Mouse (Mus musculus): ENCODE results near the gene Zfp592. TPM values are rescaled to one million over a fixed set of nuclear protein-coding genes. Genes with fewer than 3 reads are reported as not detected.

Gene Zfp592
- polyA plus RNA-seq (2012; rRNA removed) = 24.7 and 28.1 TPM in 2 replicates

DNA sequence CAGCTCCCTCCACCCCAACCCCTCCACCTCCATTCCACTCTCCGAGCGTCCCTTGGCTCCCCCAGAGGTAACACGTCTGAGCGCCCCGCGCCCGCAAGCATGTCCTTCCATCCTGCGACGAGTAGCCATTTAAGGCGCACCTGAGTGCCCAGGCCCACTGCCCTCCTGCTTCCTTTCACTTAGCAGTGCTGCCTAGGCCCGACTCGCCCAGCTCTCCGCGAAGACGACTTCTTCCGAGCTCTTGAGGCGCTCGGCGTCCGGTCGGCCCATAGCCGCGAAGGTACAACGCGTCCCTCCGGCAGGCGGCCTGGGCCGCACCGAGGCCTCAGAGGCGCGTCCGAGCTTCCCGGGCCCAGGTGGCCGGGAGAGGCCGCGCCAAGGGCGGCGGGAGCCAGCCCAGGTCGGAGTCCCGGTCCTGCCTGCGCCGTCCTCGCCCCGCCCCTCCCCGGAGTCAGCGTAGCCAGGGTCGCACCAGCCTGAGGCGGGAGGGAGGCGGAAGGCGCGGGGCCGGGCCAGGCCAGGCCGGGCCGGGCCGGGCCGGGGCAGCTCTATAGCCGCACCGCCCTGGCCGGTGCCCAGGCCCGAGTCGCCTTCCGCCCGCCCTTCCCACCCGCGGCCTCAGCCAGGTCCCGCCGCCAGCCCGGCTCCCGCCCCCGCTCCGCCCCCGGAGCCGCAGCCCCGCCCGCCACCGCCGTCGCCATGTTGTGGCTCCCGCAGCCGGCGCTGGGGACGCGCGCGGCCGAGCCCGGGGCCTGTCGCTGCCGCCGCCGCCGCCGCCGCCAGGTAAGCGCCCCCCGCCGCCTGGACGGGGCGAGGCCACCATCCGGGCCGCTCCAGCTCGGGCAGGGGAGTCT is at the start of gene Zfp592:
Zfp592 (plus strand) TSS at position 702 of the 854 bp plus-strand sequence.
- H3K27ac ChIP-seq (ENCODE audit: insufficient read depth, low read length) = peak within 1 kb of the TSS; percentile 97
- WGBS = under 1% methylated on average over 81 of the region's 102 CpGs
- peaks cover 9% of the 10 kb centered on the region for H3K4me1 ChIP-seq (ENCODE audit: control insufficient read depth, insufficient read depth, insufficient read length)
- H3K36me3 ChIP-seq (ENCODE audit: control insufficient read depth, insufficient read depth, low read length) = no peaks in the 10 kb centered on the region
- DNase-seq (ENCODE audit: low read depth in 1 of 2, low spot score in 2 of 2) = peak; percentile 22 to 79
- TF ChIP-seq POLR2A (IDR thresholded peaks at IDR 0.05; ENCODE audit: low read depth, low read length) (no peak), CTCF (IDR thresholded peaks at IDR 0.05; ENCODE audit: extremely low read depth, insufficient read depth, insufficient read length, insufficient replicate concordance) (no peak)
- peak within 1 kb of the TSS; percentile 73 for H3K4me3 ChIP-seq (ENCODE audit: extremely low read depth, insufficient read depth, insufficient read length)
- H3K27me3 ChIP-seq (ENCODE audit: control insufficient read depth, insufficient read depth, low read length) = no peaks in the 10 kb centered on the region

DNA sequence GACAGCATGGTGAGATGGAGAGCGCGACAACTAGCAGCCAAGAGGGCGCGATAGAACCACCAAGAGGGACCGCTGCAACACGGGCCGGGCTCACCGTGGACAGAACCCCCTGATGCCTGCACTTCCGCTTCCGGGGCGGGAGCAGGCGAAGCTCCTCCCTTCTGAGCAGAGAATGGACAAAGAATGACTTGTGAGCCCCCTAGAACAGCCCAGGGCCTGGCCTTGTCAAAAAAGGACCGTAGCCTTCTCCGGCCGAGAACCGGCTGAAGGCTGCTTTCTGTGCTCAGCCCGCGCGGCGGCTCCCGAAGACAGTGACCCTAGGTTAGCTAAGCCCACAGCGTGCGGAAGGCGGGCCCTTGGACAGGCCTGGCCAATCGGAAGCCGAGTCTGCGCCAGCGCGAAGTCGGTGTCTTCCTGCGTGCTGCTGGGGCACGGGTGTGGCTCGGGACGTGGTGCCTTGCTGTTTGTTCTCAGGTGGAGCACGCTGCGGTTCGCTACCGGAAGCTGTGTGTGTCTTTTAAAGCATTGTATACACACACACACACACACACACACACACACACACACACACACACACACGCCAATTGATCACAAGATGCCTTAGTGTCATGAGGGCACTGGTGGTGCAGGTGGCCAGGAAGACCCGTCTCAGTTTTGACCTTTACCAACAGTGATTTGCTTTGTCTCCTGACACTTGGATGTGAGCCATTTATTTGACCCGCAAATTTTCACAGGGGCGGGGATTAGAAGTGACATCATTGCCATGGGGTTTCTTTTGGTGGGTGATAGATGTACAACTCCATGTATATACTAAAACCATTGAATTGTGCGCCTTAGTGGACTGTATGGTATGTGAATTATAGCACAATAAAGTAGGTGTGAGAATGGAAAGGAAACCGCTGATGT is 45.8 kb upstream of the Zfp592 start, which contains the start of gene Sec11a:
Sec11a (minus strand) TSS at position 336 of the 906 bp plus-strand sequence.
- DNase-seq (ENCODE audit: low read depth in 1 of 2, low spot score in 2 of 2) = peak; percentile 88 to 93
- TF ChIP-seq POLR2A (IDR thresholded peaks at IDR 0.05; ENCODE audit: low read depth, low read length) = peak; percentile 74
- no peak for TF ChIP-seq CTCF (IDR thresholded peaks at IDR 0.05; ENCODE audit: extremely low read depth, insufficient read depth, insufficient read length, insufficient replicate concordance)
- WGBS = 2% methylated on average over 44 of the region's 44 CpGs
- no peaks in the 10 kb centered on the region for H3K36me3 ChIP-seq (ENCODE audit: control insufficient read depth, insufficient read depth, low read length)
- H3K4me3 ChIP-seq (ENCODE audit: extremely low read depth, insufficient read depth, insufficient read length) = peak within 1 kb of the TSS; percentile 91
- peak within 1 kb of the TSS; percentile 98 for H3K27ac ChIP-seq (ENCODE audit: insufficient read depth, low read length)
- H3K27me3 ChIP-seq (ENCODE audit: control insufficient read depth, insufficient read depth, low read length) = no peaks in the 10 kb centered on the region
- 0 out of 2 replicates have a peak, but pooled peaks cover 3% of the 10 kb centered on the region for H3K4me1 ChIP-seq (ENCODE audit: control insufficient read depth, insufficient read depth, insufficient read length)

DNA sequence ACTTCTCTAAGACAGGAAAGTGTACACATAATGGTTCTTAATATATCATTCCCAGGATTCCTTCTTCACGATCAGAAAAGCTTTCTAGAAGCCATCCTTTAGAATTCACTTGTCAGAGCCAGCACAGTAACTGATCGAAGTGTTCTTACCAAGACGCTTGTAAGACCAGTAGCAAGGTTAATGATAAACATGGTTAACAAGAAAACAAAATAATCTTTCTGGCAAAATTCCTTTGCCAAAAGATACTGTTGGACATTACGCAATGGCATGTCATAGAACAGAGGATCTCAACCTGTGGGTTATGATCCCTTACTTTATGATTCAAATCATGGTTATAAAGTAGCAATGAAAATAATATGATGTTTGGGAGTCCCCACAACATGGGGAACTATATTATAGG is 42.0 kb upstream of the Zfp592 start:
- Histone ChIP-seq H3K27ac (ENCODE audit: insufficient read depth, low read length) (no peak overlapping the region), H3K27me3 (ENCODE audit: control insufficient read depth, insufficient read depth, low read length) (no peaks in the 10 kb centered on the region), H3K4me1 (ENCODE audit: control insufficient read depth, insufficient read depth, insufficient read length) (no peaks in the 10 kb centered on the region), H3K4me3 (ENCODE audit: extremely low read depth, insufficient read depth, insufficient read length) (no peak overlapping the region), H3K36me3 (ENCODE audit: control insufficient read depth, insufficient read depth, low read length) (no peaks in the 10 kb centered on the region)
- TF ChIP-seq CTCF (IDR thresholded peaks at IDR 0.05; ENCODE audit: extremely low read depth, insufficient read depth, insufficient read length, insufficient replicate concordance) (no peak), POLR2A (IDR thresholded peaks at IDR 0.05; ENCODE audit: low read depth, low read length) (no peak)
- WGBS = 95% methylated on average over 4 of the region's 4 CpGs
- no peak for DNase-seq (ENCODE audit: low read depth in 1 of 2, low spot score in 2 of 2)

DNA sequence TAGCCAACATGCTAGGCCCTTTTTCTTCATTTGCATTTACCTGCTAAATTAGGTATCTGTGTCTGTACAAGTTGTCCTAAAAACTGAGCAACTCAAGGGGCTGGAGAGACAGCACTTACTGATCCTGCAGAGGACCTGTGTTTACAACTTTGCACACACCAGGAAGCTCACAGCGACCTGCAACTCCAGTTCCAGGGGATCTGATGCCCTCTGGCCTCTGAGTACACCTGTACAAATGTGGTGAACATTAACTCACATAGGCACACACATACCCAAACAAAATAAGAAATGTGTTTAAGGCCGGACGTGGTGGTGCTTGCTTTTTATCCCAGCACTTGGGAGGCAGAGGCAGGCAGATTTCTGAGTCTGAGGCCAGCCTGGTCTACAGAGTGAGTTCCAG is 41.3 kb upstream of the Zfp592 start:
- H3K27ac ChIP-seq (ENCODE audit: insufficient read depth, low read length) = no peak overlapping the region

DNA sequence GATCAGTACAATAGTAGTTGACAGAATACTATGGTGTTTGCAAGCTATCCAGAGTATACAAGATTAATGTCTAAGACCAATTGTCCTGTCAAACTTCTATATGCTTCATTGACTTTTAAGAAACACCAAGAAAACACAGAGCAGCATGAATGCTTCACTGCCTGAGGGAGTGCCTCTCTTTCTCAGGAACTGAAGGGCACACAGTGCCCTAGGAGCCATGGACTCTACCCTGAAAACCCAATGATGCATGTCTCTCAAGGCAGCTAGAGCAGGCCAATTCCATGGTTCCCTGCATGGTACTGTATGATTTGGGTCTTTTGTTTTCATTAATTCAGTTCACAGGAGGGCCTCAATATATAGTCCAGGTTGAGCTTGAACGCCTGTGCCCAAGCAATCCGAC is 39.2 kb upstream of the Zfp592 start:
- no peaks in the 10 kb centered on the region for H3K27me3 ChIP-seq (ENCODE audit: control insufficient read depth, insufficient read depth, low read length)
- H3K4me3 ChIP-seq (ENCODE audit: extremely low read depth, insufficient read depth, insufficient read length) = no peak overlapping the region
- no peak for DNase-seq (ENCODE audit: low read depth in 1 of 2, low spot score in 2 of 2)
- WGBS = 100% methylated on average over 2 of the region's 2 CpGs
- no peak overlapping the region for H3K27ac ChIP-seq (ENCODE audit: insufficient read depth, low read length)
- no peaks in the 10 kb centered on the region for H3K36me3 ChIP-seq (ENCODE audit: control insufficient read depth, insufficient read depth, low read length)
- TF ChIP-seq POLR2A (IDR thresholded peaks at IDR 0.05; ENCODE audit: low read depth, low read length) (no peak), CTCF (IDR thresholded peaks at IDR 0.05; ENCODE audit: extremely low read depth, insufficient read depth, insufficient read length, insufficient replicate concordance) (no peak)
- H3K4me1 ChIP-seq (ENCODE audit: control insufficient read depth, insufficient read depth, insufficient read length) = no peaks in the 10 kb centered on the region

More for the DNA sequence above, 41.3 kb upstream of the Zfp592 start:
- no peaks in the 10 kb centered on the region for H3K27me3 ChIP-seq (ENCODE audit: control insufficient read depth, insufficient read depth, low read length)
- WGBS = 85% methylated on average over 3 of the region's 3 CpGs
- no peak for DNase-seq (ENCODE audit: low read depth in 1 of 2, low spot score in 2 of 2)
- H3K4me3 ChIP-seq (ENCODE audit: extremely low read depth, insufficient read depth, insufficient read length) = no peak overlapping the region
- no peaks in the 10 kb centered on the region for H3K4me1 ChIP-seq (ENCODE audit: control insufficient read depth, insufficient read depth, insufficient read length)
- no peaks in the 10 kb centered on the region for H3K36me3 ChIP-seq (ENCODE audit: control insufficient read depth, insufficient read depth, low read length)
- TF ChIP-seq POLR2A (IDR thresholded peaks at IDR 0.05; ENCODE audit: low read depth, low read length) (no peak), CTCF (IDR thresholded peaks at IDR 0.05; ENCODE audit: extremely low read depth, insufficient read depth, insufficient read length, insufficient replicate concordance) (no peak)

DNA sequence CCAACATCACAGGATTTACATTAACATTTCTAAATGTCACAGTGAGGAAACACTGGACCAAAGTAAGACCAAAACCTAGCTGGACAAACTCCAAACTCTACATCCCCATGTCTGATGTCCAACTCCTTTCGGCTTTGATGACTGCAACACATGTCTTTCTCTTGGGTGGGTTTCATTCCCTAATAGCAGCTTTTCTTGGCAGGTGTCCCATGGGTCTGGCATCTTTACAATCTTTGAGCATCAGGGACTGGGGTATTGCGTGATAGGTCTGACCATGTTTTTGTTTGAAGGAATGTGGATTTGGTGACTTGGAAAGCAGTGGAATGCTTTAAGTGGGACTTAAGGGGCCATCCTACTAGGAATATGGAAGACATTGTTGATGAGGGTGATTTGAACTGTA is 36.6 kb upstream of the Zfp592 start:
- 90% methylated on average over 2 of the region's 2 CpGs for WGBS
- TF ChIP-seq POLR2A (IDR thresholded peaks at IDR 0.05; ENCODE audit: low read depth, low read length) (no peak), CTCF (IDR thresholded peaks at IDR 0.05; ENCODE audit: extremely low read depth, insufficient read depth, insufficient read length, insufficient replicate concordance) (no peak)
- H3K27me3 ChIP-seq (ENCODE audit: control insufficient read depth, insufficient read depth, low read length) = no peaks in the 10 kb centered on the region
- H3K4me3 ChIP-seq (ENCODE audit: extremely low read depth, insufficient read depth, insufficient read length) = no peak overlapping the region
- no peak for DNase-seq (ENCODE audit: low read depth in 1 of 2, low spot score in 2 of 2)
- no peak overlapping the region for H3K27ac ChIP-seq (ENCODE audit: insufficient read depth, low read length)
- H3K36me3 ChIP-seq (ENCODE audit: control insufficient read depth, insufficient read depth, low read length) = no peaks in the 10 kb centered on the region
- no peaks in the 10 kb centered on the region for H3K4me1 ChIP-seq (ENCODE audit: control insufficient read depth, insufficient read depth, insufficient read length)

All from spleen, adult 2 months (tissue).